Mouse (Mus musculus): ENCODE results near the gene Tmem108. TPM values are rescaled to one million over a fixed set of nuclear protein-coding genes. Genes with fewer than 3 reads are reported as not detected.

The Tmem108 gene
- polyA plus RNA-seq, 1 experiment from 2014 or later: 4.6 TPM

DNA sequence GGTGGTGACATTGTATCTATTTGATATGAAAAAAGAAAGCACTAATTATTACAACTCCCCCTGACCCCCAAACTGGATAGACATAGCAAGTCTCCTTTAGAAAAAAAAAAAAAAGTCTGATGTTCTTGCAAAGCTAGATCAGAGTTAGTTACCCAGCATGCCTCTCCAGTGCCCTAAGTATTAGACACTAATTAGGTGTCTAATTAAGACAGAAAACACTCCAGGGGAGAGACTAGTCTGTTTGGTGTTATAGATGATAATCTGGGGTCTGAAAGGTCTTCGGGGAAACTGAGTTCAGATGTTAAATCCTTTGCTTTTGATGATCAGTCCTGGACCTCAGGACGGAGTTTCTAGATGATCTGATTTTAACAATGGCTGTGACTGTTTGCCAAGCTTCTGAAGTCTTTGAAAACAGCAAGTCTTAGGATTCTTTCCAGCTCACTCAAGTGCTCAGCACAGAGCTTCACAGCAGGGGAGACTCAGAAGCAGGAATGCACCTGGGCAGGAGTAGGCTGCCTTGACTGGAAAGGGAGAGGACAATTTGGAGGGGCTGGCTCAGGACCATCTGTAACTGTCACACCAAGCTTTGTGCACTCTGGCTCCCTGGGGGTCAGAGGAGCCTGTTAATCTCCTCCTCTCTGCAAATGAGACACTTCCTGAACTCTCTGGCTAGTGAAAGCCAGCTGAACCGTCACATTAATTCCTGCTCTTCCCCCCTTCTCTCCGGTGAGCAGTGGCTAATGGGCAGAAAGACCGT, 187.5 kb downstream of the Tmem108 start:
- H3K4me2 ChIP-seq: no peak overlapping the region
- 19% methylated on average over 5 of the region's 5 CpGs for WGBS (ENCODE audit: insufficient replicate concordance)
- H3K4me1 ChIP-seq: no peaks in the 10 kb centered on the region
- no peak overlapping the region for H3K9ac ChIP-seq
- no peaks in the 10 kb centered on the region for H3K9me3 ChIP-seq (replicated peaks)
- ATAC-seq: no peak
- H3K27ac ChIP-seq: no peak overlapping the region
- H3K36me3 ChIP-seq: no peaks in the 10 kb centered on the region
- H3K27me3 ChIP-seq (replicated peaks): no peaks in the 10 kb centered on the region
- no peak overlapping the region for H3K4me3 ChIP-seq

DNA sequence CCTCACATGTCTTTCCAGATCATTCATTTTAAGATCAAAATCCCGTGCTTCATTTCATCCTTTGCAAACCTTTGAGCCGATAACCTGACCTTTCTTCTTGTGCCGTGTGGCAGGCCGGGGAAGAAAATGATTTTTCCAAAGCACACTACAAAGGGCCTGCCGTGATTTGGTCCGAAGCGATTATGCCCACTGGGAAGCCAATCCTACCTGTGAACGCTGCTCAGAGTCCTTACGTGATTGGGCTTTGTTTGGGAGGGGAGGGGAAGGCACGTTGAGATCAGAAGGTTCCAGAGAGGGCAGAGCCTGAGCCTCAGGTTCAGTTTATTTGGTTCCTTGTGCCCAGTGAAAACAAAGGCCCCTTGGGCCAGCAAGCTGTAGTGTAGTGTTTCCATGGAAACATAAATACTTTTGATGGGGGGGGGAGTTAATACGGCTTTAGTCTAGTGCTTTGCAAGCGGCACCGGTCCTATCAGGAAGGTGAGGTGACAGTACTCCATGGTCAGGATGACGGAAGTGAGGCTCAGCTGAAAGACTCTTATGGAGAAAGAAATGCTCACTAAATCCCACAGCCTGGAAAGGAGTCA, 191.4 kb downstream of the Tmem108 start:
- no peak for ATAC-seq
- Histone ChIP-seq H3K27me3 (replicated peaks) (no peaks in the 10 kb centered on the region), H3K36me3 (no peaks in the 10 kb centered on the region), H3K27ac (no peak overlapping the region), H3K4me2 (no peak overlapping the region), H3K4me3 (no peak overlapping the region), H3K9ac (no peak overlapping the region), H3K9me3 (replicated peaks) (no peaks in the 10 kb centered on the region), H3K4me1 (no peaks in the 10 kb centered on the region)
- 70% methylated on average over 14 of the region's 14 CpGs for WGBS (ENCODE audit: insufficient replicate concordance)

DNA sequence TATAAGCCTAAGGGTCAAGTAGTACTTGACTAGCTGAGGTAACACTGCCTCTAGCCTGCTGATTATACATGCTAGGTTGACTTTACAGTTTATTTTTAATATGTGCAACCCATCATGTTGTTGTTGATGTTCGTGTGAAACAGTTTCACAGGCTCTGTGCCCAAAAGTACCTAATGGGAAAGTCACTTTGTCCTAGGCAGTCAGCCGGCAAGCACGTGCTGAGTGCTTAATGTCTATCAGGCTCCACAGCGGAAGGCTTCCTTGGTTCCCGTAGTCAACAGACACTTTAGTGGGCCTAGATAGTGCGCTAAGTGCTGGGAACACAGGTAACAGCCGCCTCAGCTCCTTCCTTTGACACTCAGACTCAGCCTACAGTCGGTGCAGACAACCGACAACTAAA, 192.7 kb downstream of the Tmem108 start:
- H3K9me3 ChIP-seq (replicated peaks): no peaks in the 10 kb centered on the region
- no peaks in the 10 kb centered on the region for H3K4me1 ChIP-seq
- H3K4me2 ChIP-seq: no peak overlapping the region
- H3K9ac ChIP-seq: no peak overlapping the region
- no peaks in the 10 kb centered on the region for H3K27me3 ChIP-seq (replicated peaks)
- ATAC-seq: no peak
- no peak overlapping the region for H3K27ac ChIP-seq
- 77% methylated on average over 9 of the region's 9 CpGs for WGBS (ENCODE audit: insufficient replicate concordance)
- H3K36me3 ChIP-seq: no peaks in the 10 kb centered on the region
- H3K4me3 ChIP-seq: no peak overlapping the region

DNA sequence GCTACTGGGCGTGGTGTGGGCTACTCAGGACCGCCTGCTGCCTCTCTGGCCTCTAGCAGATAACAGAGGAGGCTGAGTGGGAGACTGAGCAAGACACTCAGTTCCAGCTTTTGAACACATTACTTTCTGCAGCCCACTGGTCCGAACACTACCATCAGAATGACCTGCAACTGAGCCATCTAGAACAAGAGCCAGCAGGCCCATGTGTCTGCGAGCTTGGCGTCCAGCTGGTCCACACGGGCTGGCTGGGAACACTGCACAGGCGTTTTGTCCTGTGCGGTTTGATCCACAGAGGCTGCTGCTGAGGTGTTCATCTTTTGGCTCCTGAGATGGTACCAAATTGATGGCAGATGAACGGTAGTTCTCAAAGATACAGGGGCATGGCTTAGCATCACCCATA, 196.5 kb downstream of the Tmem108 start:
- Histone ChIP-seq H3K27ac (no peak overlapping the region), H3K36me3 (no peaks in the 10 kb centered on the region), H3K4me3 (no peak overlapping the region), H3K27me3 (replicated peaks) (no peaks in the 10 kb centered on the region), H3K9ac (no peak overlapping the region), H3K9me3 (replicated peaks) (no peaks in the 10 kb centered on the region), H3K4me1 (no peaks in the 10 kb centered on the region), H3K4me2 (no peak overlapping the region)
- no peak for ATAC-seq
- 67% methylated on average over 9 of the region's 9 CpGs for WGBS (ENCODE audit: insufficient replicate concordance)

DNA sequence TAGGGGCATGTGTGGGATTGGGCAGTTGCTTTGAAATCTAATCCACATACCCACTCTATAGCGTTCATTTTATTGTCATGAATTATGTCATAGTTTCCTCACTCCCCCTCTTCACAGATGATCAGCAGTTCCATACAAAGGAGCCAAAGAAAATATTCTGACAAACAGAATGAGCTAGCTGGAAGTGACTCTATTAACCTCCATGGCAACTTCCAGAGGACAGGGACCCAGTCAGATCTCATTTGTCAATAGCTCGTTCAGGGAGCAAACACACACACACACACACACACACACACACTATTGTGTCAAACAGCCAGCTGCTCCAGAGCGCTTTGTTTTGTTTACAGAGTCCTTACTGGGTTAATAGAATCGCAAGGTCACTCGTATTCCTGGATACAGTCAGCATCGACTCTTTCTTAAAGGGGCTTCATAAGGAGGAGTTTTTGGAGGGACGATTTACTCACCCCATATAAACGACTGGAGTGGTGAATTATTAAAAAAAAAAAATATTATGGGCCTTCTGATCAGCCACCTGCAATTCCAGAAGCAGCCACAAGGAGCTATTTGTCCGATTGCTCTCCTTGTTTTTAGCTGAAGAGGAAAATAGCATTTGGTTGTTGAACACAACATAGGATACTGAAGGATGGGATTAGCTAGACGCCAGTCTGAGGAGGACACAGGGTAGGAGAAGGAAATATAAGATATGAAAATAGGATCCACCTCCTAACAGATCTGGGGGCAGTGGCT, 197.6 kb downstream of the Tmem108 start:
- H3K27me3 ChIP-seq (replicated peaks): no peaks in the 10 kb centered on the region
- WGBS (ENCODE audit: insufficient replicate concordance): 44% methylated on average over 10 of the region's 10 CpGs
- H3K9me3 ChIP-seq (replicated peaks): no peaks in the 10 kb centered on the region
- no peak overlapping the region for H3K9ac ChIP-seq
- H3K4me2 ChIP-seq: no peak overlapping the region
- no peaks in the 10 kb centered on the region for H3K36me3 ChIP-seq
- H3K4me3 ChIP-seq: no peak overlapping the region
- no peak for ATAC-seq
- H3K4me1 ChIP-seq: no peaks in the 10 kb centered on the region
- H3K27ac ChIP-seq: no peak overlapping the region

DNA sequence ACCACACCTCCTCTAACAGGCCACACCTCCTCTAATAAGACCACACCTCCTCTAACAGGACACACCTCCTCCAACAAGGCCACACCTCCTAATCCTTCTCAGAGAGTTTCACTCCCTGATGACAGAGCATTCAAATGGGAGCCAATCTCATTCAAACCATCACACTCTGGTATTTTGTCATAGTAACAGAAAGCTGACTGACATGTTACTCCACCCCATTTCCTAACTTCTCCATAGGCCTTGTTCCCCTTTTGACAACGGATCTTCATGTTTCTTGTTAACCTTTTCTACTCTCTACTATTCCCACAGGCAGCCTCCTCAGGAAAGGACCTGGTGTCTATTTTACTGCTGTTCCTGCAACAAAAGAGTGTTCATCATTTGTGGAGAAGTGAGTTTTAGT, 199.6 kb downstream of the Tmem108 start:
- H3K27me3 ChIP-seq (replicated peaks): no peaks in the 10 kb centered on the region
- no peak overlapping the region for H3K27ac ChIP-seq
- no peaks in the 10 kb centered on the region for H3K36me3 ChIP-seq
- H3K4me2 ChIP-seq: no peak overlapping the region
- 65% methylated on average over 1 of the region's 1 CpGs for WGBS (ENCODE audit: insufficient replicate concordance)
- no peaks in the 10 kb centered on the region for H3K9me3 ChIP-seq (replicated peaks)
- H3K9ac ChIP-seq: no peak overlapping the region
- no peak for ATAC-seq
- H3K4me1 ChIP-seq: no peaks in the 10 kb centered on the region
- no peak overlapping the region for H3K4me3 ChIP-seq

DNA sequence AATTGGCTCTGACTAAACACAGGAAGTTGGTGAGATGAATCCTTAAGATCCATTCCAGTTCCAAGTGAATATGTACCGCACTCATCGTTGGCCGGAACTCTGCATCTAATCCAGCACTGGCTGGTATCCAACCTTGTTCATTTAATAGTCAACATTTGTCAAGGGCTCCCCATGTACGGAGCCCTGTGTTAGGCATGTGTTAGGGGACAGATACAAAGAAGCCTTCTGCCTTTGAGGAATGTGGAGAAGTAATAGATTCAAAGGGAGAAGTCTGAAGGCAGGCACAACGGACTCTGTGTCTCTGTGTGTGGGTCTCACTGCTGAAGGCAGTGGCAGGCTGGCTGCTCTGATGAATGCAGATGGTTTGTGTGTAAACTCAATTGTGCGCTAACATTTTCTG, 202.9 kb downstream of the Tmem108 start:
- Histone ChIP-seq H3K9me3 (replicated peaks) (no peaks in the 10 kb centered on the region), H3K4me3 (no peak overlapping the region), H3K4me2 (no peak overlapping the region), H3K27me3 (replicated peaks) (no peaks in the 10 kb centered on the region), H3K9ac (no peak overlapping the region), H3K27ac (no peak overlapping the region), H3K36me3 (no peaks in the 10 kb centered on the region), H3K4me1 (no peaks in the 10 kb centered on the region)
- WGBS (ENCODE audit: insufficient replicate concordance): 71% methylated on average over 6 of the region's 6 CpGs
- no peak for ATAC-seq

DNA sequence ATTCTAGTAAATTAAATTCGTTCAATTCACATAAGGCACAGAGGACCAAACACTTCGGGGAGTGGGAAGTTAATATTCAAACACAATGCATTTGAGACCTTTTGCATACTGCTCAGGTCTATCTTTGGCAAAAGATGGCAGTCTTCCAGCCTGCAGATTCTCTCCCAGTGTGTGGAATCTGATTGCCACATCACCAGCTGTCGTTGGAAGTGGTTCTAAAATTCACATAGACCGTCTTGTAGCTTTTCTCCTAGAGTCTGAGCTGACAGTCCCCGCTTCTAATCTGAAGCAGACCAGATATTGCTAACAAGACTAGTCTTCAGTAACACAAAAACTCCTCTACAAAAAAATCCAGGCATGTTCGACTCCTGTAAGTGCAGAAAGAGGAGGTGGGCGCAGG, 203.4 kb downstream of the Tmem108 start:
- WGBS (ENCODE audit: insufficient replicate concordance): 68% methylated on average over 7 of the region's 7 CpGs

DNA sequence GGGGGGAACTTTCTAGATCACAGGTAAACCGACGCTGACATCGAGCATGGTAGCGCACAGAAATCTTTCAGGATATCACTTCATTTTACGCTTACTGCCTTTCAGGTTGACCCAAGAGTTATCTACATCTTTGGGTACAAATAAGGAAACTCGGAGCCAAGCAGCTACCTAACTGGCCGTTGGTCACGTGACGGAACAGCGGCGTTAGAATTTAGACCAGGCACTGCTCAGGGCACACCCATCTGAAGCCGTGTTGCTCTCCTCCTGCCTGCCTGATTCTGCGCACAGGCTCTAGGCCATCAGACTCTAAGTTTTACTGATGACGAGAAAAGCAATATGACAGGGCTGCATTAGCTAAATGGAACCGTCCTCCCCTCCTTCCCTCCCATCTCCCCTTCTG, 204.6 kb downstream of the Tmem108 start:
- Histone ChIP-seq H3K4me3 (no peak overlapping the region), H3K27me3 (replicated peaks) (no peaks in the 10 kb centered on the region), H3K9me3 (replicated peaks) (no peaks in the 10 kb centered on the region), H3K4me1 (no peaks in the 10 kb centered on the region), H3K9ac (no peak overlapping the region), H3K27ac (no peak overlapping the region), H3K36me3 (no peaks in the 10 kb centered on the region), H3K4me2 (no peak overlapping the region)
- 78% methylated on average over 15 of the region's 15 CpGs for WGBS (ENCODE audit: insufficient replicate concordance)
- ATAC-seq: no peak

More for the DNA sequence above, 203.4 kb downstream of the Tmem108 start:
- H3K9ac ChIP-seq: no peak overlapping the region
- H3K27me3 ChIP-seq (replicated peaks): no peaks in the 10 kb centered on the region
- H3K4me2 ChIP-seq: no peak overlapping the region
- no peaks in the 10 kb centered on the region for H3K4me1 ChIP-seq
- H3K27ac ChIP-seq: no peak overlapping the region
- H3K9me3 ChIP-seq (replicated peaks): no peaks in the 10 kb centered on the region
- no peak for ATAC-seq
- no peaks in the 10 kb centered on the region for H3K36me3 ChIP-seq
- no peak overlapping the region for H3K4me3 ChIP-seq

DNA sequence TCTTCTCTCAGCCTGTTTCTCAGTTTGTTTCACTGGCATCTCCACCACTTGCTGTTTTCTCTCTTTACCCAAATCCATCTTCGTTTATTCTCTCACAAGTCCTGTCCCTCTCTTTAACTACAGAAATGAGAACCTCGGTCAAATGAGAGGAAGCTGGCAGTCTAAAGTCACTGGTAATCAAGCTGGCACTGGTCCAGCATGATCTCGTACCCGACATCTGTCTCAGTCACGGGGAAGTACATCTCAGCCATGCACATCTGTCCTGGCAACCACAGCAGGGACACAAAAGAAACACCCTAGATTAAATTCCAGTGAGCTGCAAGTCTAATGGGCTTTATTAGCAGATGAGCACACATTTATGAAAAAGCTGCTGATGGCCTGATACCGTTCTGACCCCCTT, 206.3 kb downstream of the Tmem108 start:
- H3K4me2 ChIP-seq: no peak overlapping the region
- no peaks in the 10 kb centered on the region for H3K27me3 ChIP-seq (replicated peaks)
- H3K27ac ChIP-seq: no peak overlapping the region
- 50% methylated on average over 6 of the region's 6 CpGs for WGBS (ENCODE audit: insufficient replicate concordance)
- no peak for ATAC-seq
- H3K9ac ChIP-seq: no peak overlapping the region
- no peaks in the 10 kb centered on the region for H3K36me3 ChIP-seq
- H3K9me3 ChIP-seq (replicated peaks): no peaks in the 10 kb centered on the region
- H3K4me3 ChIP-seq: no peak overlapping the region
- H3K4me1 ChIP-seq: no peaks in the 10 kb centered on the region

DNA sequence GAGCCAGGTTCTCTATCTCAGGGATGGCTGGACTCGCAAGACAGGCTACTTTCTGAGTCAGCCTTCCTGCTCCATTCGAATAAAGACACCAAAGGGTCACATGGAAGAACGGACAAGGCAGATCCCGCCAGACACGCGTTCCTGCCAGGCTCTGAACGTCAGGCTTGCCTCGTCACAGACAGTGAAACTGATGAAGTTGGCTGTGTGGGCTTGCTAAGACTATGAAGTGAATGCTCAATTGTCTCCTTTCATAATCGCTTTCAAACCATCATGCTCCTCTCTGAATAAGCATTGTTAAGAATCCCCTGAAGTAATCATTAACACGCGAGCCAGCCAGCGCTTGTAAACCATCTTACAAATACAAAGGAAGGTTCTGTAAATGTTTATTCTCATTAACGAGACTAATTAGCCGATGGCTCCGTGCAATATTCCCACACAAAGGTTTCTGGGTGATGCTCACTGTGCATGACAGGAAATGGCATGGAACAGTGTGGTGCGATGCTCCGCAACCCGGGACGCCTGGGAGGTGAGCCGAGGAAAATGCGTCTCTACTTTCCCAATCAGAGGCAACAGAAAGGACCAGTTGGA, 210.9 kb downstream of the Tmem108 start:
- no peak overlapping the region for H3K9ac ChIP-seq
- H3K4me1 ChIP-seq: no peaks in the 10 kb centered on the region
- no peak overlapping the region for H3K27ac ChIP-seq
- no peak for ATAC-seq
- 78% methylated on average over 21 of the region's 21 CpGs for WGBS (ENCODE audit: insufficient replicate concordance)
- no peaks in the 10 kb centered on the region for H3K36me3 ChIP-seq
- H3K4me2 ChIP-seq: no peak overlapping the region
- H3K27me3 ChIP-seq (replicated peaks): no peaks in the 10 kb centered on the region
- H3K9me3 ChIP-seq (replicated peaks): no peaks in the 10 kb centered on the region
- H3K4me3 ChIP-seq: no peak overlapping the region

DNA sequence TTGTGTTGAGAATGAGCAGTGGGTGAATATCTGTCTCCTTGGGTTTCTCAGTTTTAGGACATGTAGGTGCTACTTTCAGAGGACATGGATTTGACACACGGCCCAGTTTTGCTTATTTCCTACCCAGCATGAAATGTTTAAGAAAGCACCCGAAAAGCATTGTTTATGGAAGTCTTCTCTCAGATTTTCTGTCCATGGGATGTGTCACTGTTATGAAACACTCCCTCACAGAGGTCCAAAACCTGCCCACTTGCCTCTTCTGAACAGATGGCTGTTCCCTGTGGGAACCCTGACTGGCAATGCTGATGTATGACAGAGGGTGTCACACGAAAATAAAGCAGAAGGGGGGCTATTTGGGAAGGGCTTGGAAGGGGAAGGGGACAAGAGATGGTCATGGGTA, 212.5 kb downstream of the Tmem108 start:
- no peaks in the 10 kb centered on the region for H3K9me3 ChIP-seq (replicated peaks)
- no peak overlapping the region for H3K27ac ChIP-seq
- H3K4me3 ChIP-seq: no peak overlapping the region
- H3K27me3 ChIP-seq (replicated peaks): no peaks in the 10 kb centered on the region
- no peaks in the 10 kb centered on the region for H3K4me1 ChIP-seq
- ATAC-seq: no peak
- no peak overlapping the region for H3K4me2 ChIP-seq
- WGBS (ENCODE audit: insufficient replicate concordance): 64% methylated on average over 3 of the region's 3 CpGs
- H3K36me3 ChIP-seq: no peaks in the 10 kb centered on the region
- H3K9ac ChIP-seq: no peak overlapping the region
